Mouse (Mus musculus) cerebellum, postnatal 14 days (tissue): ENCODE data around the gene Notch2.
"Not testable (repeated sequence)": the region's sequence is repeated elsewhere in the genome, so short reads cannot be mapped to it uniquely, and the experiment has no call there.

ENCODE experiments used
- DNase-seq, 2 experiments: peaks; one replicate each; pipeline ENCODE4 v3.0.0; 2021; ENCODE audit warnings: mixed read lengths in 2 of 2

Notch2 gene

DNA sequence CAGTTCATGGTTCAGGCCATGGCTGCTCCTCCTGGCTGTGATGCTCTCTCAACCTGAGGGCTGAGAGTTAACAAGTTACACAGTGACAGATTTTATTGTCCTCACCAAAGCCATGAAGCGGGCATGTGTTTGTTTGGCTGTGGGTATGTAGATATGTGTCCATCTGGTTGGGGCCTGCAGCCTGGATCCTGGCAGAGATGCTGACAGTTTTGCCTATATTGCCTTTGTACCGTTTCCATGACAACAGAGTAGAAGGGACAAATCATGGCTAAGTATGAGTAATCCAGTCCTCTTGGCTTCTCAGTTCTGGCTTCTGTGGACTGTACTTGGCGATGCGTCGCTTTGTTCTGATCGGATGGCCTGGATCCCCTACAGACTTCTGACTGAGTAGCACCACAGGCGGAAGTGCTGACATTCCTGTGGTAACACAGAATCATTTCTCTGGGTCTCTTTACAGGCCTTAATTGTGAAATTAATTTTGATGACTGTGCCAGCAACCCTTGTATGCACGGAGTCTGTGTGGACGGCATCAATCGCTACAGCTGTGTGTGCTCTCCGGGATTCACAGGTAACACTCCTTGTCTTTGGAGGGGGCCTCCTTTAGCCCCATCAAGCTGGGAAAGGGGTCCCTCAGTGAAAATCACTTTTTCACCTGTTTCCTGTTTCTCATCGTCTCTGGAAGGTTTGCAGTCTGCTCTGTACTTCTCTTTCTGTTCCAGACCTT is 93.4 kb downstream of the Notch2 start:
- DNase-seq = peak; percentile 38 to 63

DNA sequence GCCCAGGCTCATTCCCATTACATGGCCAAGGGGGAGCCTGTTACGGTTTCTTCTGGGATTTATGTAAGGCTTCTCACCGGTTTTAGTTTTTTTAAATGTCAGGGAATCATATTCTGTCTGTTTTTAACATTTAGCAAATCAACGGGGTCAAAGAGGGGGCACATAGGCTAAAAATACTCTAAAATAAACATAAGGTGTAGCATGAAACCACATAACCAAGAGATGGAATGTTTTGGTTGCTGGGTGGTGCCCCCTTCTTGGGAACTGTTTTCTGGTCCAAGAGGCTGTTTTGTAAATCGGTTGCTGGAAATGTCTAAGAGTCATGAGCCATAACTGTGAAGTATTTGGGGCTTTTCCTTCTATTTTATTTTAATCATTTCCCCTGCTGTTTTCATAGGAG is 95.1 kb downstream of the Notch2 start:
- no peak for DNase-seq

DNA sequence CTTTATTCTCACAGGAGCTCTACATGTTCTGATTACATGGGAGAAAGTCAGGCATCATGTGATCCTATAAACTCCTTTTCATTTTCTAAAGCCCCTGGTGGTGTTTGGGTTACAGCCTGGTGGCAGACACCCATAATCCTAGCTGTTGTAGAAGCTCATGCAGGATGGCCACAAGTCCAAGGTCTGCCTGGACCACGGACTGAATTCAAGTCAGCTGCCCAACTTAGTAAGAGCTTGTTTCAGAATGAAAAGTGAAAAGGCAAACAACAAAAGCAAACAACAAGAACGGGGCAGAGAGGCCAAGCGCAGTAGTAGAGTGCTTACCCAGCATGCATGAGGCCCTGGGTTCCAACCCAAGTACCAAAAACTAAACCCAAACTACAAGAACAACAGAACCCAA is 95.5 kb downstream of the Notch2 start:
- DNase-seq = no peak

DNA sequence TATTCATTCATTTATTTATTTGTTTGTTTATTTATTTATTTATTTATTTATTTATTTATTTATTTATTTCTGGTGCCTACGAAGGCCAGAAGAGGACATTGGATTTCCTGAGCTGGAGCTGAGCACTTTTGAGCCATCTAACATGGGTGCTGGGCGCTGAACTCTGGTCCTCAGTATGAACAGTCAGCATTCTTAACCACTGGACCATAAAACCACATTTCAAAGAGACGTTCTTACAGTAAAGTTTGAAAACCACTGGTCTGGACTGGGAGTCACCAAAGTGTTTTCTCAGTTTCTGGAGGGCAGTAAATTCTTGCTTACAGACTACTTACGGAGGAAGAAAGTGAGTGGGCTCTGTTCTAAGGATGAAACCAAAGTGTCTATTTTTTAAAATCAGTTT is 97.3 kb downstream of the Notch2 start:
- DNase-seq = no peak

DNA sequence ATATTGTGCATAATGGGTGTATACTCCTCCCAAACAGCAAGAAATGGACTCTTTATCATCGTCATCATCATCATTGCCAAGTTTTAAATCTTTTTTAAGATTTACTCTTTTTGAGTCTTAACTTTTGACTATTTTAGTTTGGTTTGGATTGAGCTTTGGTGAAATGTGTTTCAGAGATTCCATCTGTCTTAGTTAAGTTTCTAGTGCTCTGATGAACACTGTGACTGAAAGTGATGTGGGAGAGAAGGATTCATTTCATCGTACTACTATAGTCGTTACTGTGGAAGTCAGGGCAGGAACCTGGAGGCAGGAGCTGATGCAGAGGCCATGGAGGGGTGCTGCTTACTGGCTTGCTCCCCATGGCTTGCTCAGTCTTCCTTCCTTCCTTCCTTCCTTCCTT is 104.9 kb downstream of the Notch2 start:
- no peak for DNase-seq

DNA sequence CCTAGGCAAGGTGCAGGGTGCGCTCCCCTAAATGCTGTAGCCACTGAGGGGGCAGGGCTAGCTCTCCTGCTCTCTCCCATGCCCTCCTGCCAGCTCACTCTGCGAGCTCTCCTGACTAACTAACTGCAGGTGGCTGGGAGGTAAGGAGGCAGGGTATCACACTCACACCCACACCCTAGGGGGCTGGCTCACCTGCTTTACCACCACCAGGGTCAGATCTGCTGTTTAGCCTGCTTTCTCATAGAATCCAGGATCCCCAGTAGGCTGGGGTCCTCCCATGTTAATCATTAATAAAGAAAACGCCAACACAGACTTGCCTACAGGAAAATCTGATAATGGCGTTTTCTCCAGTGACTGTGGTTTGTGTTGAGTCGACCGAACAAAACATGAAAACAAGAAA is 106.0 kb downstream of the Notch2 start:
- DNase-seq = no peak

DNA sequence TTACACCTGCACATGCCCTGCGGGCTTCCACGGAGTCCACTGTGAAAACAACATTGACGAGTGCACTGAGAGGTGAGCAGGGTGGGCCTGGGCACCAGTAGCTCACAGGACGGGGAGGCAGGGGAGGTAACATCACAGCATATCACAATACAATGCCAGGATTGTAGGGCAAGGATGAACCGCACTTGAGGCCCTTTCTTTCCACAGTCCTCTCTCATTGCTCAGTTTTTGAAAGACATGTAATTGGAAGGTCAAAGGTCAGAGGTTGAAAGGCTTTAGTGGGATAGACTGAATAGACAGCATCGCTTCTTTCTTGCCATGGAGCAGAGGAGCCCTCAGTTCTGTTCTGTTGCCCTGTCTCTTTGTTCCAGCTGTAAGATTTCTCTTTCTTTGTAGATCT is 107.6 kb downstream of the Notch2 start:
- no peak for DNase-seq

DNA sequence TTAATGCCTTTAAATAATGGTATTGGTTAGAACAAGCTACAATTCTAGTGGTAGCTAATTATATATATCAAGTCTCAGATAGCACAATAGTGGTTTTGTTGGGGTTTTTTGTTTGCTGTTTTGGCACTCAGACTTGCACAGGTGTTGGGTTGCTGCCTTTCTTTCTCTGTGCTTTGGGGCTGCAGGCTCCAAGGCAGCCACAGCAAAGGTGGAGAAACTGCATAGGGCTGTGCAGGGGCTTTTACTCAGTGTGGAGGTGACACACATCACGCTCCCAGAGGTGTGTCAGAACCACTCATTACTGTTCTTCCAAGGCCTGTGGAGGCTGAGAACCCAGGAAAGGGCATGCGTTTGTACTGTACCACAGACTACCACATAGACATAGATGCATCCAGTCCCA is 114.4 kb downstream of the Notch2 start:
- no peak for DNase-seq

DNA sequence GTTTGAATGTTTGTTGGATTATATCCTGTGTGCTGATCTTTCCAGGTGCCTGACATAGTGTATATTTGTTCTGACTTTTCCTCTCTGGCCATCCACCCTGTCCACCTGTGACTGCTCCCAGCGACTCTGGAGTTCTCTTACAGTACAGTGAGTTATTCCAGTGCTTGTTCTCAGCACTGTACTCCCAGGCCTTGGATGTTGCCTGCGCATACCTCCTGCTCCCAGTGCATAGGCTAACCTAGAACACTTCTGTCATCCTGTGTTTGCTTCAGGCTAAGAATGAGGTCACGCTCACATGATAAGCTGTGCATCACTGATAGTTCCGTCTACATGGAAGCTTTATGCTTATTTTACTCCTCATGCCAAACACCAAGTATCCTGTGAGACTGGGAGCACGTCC is 115.4 kb downstream of the Notch2 start:
- DNase-seq = no peak

DNA sequence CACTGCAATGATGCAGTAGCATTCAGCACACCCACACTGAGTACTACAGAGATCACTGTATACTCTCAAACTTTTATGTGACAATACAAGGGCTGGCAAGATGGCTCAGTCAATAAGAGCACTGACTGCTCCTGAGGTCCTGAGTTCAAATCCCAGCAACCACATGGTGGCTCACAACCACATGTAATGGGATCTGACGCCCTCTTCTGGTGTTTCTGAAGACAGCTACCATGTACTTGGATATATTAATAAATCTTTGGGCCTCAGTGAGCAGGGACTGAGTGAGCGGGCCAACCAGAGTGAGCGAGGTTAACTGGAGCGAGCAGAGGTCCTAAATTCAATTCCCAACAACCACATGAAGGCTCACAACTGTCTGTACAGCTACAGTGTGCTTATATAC is 118.8 kb downstream of the Notch2 start:
- not testable (repeated sequence) for DNase-seq

DNA sequence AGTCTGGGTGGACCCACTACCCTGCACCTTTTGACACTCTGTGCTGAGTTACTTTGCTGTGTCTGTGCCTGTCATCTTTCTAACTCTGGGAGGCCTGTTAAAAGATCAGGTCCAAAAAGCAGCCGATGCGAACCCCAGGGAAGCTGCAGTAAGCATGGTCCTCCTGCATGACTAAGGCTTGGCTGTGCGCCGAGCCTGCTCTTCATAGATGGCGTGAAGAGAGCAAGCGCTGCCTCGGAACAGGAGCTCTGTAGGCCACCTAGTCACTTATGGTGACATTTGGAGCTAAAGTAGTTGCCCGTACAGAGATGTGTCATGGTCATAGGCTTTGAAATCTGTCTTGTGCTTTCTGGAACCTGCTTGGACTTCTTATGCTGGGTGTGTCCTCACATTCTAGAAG is 119.3 kb downstream of the Notch2 start:
- peak; percentile 25 to 33 for DNase-seq

DNA sequence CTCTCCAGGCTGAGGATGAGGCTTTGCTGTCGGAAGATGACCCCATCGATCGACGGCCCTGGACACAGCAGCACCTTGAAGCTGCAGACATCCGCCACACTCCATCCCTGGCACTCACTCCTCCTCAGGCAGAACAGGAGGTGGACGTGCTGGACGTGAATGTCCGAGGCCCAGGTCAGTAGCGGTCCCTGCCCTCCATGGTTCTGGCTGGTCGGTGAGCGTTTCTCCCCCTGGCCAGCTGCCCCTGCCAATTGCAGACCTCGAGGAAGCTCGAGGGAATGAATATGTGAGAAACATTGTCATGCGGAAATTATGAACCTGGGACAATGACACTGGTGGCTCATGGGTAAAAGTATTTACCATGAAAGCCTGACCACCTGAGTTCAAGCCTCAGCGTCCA is 128.1 kb downstream of the Notch2 start:
- no peak for DNase-seq

DNA sequence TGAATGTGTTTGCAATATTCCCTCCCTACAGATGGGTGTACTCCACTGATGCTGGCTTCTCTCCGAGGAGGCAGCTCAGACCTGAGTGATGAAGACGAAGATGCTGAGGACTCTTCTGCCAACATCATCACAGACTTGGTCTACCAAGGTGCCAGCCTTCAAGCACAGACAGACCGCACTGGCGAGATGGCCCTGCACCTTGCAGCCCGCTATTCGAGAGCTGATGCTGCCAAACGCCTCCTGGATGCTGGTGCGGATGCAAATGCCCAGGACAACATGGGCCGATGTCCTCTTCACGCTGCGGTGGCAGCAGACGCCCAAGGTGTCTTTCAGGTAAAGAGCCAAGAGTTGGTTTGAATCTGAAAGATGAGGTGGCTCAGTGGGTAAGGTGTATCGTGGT is 129.5 kb downstream of the Notch2 start:
- DNase-seq = no peak

DNA sequence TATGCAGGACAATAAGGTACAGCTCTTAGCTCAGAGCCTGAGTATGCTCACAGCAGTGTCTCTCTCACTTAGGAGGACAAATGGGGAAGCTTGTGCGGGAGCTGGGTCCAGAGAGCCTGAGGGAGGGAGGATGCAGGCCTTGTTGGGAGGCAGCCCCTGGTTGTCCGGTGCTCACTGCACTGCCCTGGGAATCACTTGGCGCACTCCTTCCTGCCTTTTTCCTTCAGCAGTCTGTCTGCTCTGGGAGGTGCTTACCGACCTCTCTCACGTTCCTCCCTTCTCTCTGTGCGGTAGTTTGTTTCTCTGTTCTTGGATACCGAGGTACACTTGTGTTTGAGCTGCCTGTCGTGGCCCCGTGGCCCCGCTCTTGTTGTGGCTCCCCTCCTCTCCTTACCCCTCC is 131.9 kb downstream of the Notch2 start:
- DNase-seq = no peak

DNA sequence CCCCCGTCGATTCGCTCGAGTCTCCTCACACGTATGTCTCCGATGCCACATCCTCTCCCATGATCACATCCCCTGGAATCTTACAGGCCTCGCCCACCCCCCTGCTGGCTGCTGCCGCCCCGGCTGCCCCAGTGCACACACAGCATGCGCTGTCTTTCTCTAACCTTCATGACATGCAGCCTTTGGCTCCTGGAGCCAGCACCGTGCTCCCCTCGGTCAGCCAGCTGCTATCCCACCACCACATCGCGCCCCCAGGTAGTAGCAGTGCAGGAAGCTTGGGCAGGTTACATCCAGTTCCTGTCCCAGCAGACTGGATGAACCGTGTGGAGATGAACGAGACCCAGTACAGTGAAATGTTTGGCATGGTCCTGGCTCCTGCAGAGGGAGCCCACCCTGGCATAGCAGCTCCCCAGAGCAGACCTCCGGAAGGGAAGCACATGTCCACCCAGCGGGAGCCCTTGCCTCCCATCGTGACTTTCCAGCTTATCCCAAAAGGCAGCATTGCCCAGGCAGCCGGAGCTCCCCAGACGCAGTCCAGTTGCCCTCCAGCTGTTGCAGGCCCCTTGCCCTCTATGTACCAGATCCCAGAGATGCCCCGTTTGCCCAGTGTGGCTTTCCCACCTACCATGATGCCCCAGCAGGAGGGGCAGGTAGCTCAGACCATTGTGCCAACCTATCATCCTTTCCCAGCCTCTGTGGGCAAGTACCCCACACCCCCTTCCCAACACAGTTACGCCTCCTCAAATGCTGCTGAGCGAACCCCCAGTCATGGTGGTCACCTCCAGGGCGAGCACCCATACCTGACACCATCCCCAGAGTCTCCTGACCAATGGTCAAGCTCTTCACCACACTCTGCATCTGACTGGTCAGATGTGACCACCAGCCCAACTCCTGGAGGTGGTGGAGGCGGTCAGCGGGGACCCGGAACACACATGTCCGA is 133.4 kb downstream of the Notch2 start:
- DNase-seq = no peak

DNA sequence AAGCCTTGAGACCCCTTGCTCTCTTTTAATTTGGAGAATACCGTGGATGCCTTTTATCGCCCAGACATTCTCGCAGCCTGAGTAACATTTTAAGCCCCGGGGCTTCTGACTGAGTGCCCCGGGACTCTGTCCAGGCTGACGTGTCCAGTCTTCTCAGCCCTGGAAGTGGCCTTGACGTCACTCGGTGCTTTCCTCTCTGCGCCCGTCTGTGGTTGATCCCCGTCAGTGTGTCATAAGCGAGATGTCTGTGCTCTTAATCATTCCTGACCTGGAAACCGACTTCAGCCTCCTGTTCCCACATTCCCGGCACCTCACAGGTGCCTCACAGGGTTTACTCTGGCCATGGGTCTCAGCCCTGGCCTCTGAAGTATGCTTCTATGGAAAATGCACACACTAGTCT is 134.4 kb downstream of the Notch2 start:
- DNase-seq = no peak

DNA sequence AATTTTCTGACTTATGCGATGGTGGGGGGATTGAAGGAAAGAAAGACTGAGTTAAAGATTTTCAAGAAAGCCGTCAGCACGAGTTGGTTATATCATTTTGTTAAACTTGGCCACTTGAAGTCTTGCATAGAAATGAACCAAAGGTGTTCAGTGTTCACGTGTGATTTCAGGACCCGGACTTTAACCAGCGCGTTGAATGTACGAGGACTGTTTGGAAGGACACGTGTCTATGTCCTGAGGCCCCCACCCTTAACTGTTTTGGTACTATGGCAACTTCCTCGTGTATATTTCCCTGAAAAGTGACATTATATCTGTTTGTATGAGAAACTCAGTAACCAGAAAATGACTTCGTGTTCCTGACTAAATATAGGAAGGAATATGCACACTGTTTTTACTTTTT is 136.6 kb downstream of the Notch2 start:
- DNase-seq = no peak

DNA sequence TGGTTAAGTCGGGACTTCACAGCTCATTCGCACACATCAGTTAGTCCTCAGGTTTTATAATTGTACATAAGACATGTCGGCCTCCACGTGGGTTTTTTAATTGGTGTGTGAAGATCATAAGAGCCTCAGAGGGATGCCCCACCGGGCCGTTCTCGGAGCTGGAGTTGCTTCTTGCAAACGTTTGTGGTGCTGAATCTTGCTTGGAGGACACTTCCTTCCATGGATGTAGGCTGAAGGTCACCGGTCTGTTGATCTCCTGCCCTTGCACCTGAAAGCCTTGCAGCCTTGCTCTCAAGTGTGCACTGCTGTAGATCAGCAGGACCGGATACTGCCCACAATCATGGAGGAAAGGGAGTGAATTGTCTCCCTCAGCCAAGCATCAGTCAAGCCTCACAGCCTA is 137.7 kb downstream of the Notch2 start:
- no peak for DNase-seq

DNA sequence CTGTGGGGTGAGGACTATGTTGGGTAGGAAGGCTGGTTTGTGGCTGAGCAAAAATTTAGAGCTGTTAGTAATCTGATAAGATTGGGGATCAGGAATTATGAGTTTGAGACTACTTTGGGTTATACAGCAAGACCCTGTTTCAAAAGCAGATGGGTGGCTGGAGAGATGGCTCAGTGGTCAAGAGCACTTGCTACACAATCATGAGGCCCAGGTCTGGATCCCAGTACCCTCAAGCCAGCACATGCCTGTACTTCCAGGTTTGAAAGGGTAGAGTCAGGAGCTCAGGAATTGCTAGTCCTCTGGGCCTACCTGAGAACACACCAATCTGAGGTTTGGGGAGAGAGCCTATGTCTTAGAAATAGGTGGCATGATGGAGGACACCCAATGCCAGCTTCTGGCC is 140.1 kb downstream of the Notch2 start:
- DNase-seq = no peak

DNA sequence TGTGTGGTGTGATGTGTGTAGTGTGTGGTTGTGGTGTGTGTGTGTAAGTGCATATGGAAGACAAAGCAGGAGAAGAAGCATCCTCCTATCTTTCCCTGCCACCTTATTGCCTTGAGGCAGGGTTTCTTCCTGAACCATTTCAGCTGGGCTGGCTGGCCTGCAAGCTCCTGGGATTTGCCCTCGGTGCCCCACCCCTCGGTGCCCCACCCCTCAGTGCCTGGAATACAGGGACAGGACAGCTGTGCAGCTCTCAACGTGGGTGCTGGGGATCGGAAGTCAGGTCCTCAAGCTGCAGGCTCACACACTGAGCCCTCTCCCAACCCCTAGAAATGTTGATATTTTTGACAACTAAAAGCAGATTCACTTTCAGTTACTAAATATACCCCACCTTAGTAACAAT is 142.8 kb downstream of the Notch2 start:
- no peak for DNase-seq

DNA sequence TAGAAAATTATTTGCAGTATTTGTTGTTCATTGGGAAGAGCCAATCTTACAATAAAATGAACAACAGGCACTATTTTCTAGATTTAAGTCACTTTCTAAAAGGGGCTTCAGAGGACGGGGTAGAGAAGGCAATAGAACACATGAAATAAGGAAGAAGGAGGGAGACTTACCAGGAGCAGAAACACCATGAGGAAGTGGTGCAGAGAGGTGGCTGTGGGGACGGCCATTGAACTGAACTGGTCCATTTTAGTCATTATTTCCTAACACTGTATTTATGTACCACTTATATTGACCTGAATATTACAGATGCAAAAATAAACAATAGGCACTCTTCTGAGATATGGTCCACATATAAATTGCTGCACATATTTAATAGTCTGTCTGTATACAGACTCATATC is 143.7 kb downstream of the Notch2 start:
- no peak for DNase-seq

DNA sequence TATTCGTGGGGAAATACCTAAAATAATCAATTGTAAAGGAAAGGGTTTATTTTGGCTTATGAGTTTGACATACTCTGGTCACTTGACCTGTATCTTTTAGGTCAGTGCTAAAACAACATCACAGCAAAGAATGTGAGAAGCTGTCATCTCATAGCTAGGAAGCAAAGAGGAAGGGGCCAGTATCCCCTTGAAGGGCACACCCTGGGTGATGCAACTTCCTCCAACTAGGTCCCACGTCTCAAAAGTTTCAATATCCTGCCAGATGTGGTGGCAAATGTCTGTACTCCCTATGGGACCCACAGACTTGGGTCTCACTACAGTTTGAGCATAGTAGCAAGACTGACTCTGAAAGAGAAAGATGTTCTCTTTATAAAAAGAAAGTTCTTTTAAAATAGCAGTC is 144.3 kb downstream of the Notch2 start:
- DNase-seq = no peak

DNA sequence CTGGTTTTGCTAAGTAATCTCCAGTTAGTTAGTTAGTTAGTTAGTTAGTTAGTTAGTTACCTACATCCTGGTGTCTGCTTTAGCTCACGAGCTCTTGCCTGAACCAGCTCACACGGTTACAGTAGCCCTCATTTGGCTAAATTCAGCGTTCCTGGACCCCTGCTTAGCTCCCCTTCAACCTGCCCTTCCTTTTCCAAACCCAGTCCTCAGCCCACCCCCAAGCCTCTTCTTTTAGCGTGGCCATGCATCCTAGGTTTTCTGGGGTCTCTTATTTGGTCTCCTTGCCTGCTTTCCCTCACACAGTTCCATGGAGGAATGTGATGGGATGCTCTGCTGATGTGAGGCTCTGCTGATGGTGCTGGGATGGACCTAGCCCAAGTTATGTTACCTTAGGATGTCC is 145.3 kb downstream of the Notch2 start:
- DNase-seq = no peak

DNA sequence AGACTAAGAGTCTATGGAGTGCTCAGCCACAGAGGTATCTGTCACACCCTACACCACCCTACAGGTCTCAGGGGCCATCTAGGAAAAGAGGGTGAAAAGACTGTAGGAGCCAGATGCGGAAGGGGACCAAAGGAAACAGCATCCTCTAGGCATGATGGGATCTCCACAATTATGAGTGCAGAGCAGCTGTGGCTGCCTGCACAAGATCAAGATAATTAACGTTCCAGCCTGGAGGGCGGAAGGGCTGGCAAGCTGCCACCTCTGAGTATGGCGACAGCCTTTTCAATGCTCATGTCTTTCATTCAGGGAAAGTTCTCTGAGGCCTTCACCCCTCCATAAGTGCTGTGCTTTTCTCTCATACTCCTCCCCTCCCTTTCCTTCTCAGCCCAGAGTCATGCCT is 146.0 kb downstream of the Notch2 start:
- DNase-seq = no peak
